Mouse (Mus musculus) neural tube, embryonic 14.5 days (tissue): ENCODE data around the gene Snd1. TPM values are rescaled to one million over a fixed set of nuclear protein-coding genes. Genes with fewer than 3 reads are reported as not detected.

Experiments used
- ATAC-seq: fragments of 200-750 bp; cut with Nextera tagmentation; 2 replicates; pipeline ENCODE4 v1.8.0; 2017; ENCODE audit warnings: low read depth, mild to moderate bottlenecking, moderate TSS enrichment, moderate library complexity
- H3K27ac ChIP-seq: fragments of 300-500 bp; sonication (generic); 2 replicates; pipeline ENCODE4 v1.5.1; 2014; ENCODE audit warnings: low read depth, mild to moderate bottlenecking, control low read depth, low read length, moderate library complexity, mixed read lengths
- H3K27me3 ChIP-seq: fragments of 300-500 bp; sonication (generic); 2 replicates; pipeline ENCODE4 v1.6.1; 2014; ENCODE audit warnings: low read length; ENCODE audit not compliant: control insufficient read depth, insufficient read depth
- H3K36me3 ChIP-seq: fragments of 300-500 bp; sonication (generic); 2 replicates; pipeline ENCODE4 v1.6.1; 2014; ENCODE audit warnings: low read length, mixed read lengths; ENCODE audit not compliant: control insufficient read depth, insufficient read depth
- H3K4me1 ChIP-seq: fragments of 300-500 bp; sonication (generic); 2 replicates; pipeline ENCODE4 v1.6.1; 2014; ENCODE audit warnings: low read length; ENCODE audit not compliant: control insufficient read depth, insufficient read depth
- H3K4me2 ChIP-seq: fragments of 300-500 bp; sonication (generic); 2 replicates; pipeline ENCODE4 v1.6.1; 2014; ENCODE audit warnings: mild to moderate bottlenecking, low read depth, low read length, control low read depth
- H3K4me3 ChIP-seq: fragments of 300-500 bp; sonication (generic); 2 replicates; pipeline ENCODE4 v1.5.1; 2014; ENCODE audit warnings: low read depth, low read length, control low read depth, mixed read lengths
- H3K9ac ChIP-seq: fragments of 300-500 bp; sonication (generic); replicated peaks from 2 replicates; pipeline ENCODE4 v1.6.1; 2014; ENCODE audit warnings: low read depth, mild to moderate bottlenecking, control low read depth, low read length, mixed read lengths
- H3K9me3 ChIP-seq: fragments of 300-500 bp; sonication (generic); 2 replicates; pipeline ENCODE4 v1.6.1; 2016; ENCODE audit warnings: low read length; ENCODE audit not compliant: control insufficient read depth
- WGBS: fragments of 180-500 bp; shearing (Covaris S2); extraction: QIAGEN DNeasy Blood & Tissue Kit; methylation state at CpG from one replicate; pipeline ENCODE4 v1.1.7; 2014; 5-methylcytosine and 5-hydroxymethylcytosine counted together
- polyA plus RNA-seq: library from polyadenylated mRNA; unstranded; fragments of >200 nt; fragmentation: Nextera tagmentation; extraction: Ambion mirVana; gene quantifications from 2 replicates; pipeline ENCODE4 v1.2.1, GENCODE M21; 2014

Gene Snd1
- polyA plus RNA-seq, 1 experiment from 2014 or later: 73.8 TPM

- H3K4me1 ChIP-seq: peaks cover 8% of the 10 kb centered on the region; the same call in 1 of the 2 replicates
- no peak overlapping the region for H3K4me2 ChIP-seq
- no peak overlapping the region for H3K9ac ChIP-seq
- no peak for ATAC-seq
- no peak overlapping the region for H3K4me3 ChIP-seq
- no peaks in the 10 kb centered on the region for H3K9me3 ChIP-seq
- H3K36me3 ChIP-seq: no peaks in the 10 kb centered on the region
- 77% methylated on average over 5 of the region's 5 CpGs for WGBS
- H3K27me3 ChIP-seq: no peaks in the 10 kb centered on the region
- no peak overlapping the region for H3K27ac ChIP-seq
Measured at GRCm38 (mm10) chr6:28588494-28589171, 113.7 kb downstream of the Snd1 start.

DNA sequence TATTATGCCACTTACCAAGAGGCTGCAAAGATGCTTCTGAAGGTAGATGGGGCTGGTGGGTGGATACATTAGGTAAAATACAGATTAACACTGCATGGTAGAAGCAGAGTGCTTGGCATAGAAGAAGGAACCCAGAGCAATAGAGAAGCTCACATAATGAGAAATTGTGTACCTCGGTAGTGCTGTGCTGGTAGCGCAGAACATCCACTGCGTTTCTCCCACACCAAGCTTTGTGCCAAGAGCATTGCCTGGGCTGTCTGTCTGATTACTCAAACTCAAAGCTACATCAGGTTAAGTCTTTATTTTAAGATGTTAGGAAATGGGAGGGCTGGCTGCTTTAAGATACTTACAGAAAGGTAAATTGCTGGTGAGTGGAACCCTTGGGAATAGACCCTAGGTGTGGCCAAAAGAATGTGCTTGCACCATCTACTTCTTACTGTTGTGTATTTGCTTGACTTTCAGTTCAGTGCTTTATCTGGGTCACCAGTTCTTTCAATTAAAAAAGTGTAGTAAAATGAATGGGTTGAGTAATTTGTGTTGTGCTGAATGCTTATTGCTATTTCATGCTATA is 117.5 kb downstream of the Snd1 start:
- Histone ChIP-seq H3K27ac (no peak overlapping the region), H3K9ac (no peak overlapping the region), H3K4me2 (no peak overlapping the region), H3K27me3 (no peaks in the 10 kb centered on the region), H3K36me3 (no peaks in the 10 kb centered on the region), H3K4me1 (peaks cover 8% of the 10 kb centered on the region; the same call in 1 of the 2 replicates), H3K4me3 (no peak overlapping the region), H3K9me3 (no peaks in the 10 kb centered on the region)
- 95% methylated on average over 3 of the region's 3 CpGs for WGBS
- no peak for ATAC-seq

DNA sequence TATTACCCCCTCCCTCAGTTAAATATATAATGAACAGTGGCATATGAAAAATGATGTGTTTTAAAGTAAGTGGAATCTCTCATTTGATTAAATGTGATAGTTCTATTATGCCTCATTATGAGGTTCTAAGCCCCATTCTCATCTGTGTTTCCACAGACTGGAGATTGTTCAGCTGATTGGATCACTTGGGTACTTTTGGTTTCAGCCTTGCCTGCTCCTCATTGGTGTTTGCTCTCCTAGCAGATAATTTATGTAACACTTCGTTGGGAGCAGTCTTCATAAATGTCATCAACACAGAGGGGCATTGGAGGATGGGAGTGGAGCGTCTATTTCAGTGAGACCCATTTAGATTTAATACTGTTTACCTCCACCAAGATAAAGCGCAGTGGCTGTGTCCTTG is 118.8 kb downstream of the Snd1 start:
- no peaks in the 10 kb centered on the region for H3K9me3 ChIP-seq
- no peak overlapping the region for H3K27ac ChIP-seq
- H3K27me3 ChIP-seq: no peaks in the 10 kb centered on the region
- ATAC-seq: no peak
- no peak overlapping the region for H3K4me2 ChIP-seq
- no peak overlapping the region for H3K9ac ChIP-seq
- no peak overlapping the region for H3K4me3 ChIP-seq
- 0 out of 2 replicates have a peak, but pooled peaks cover 3% of the 10 kb centered on the region for H3K4me1 ChIP-seq
- no peaks in the 10 kb centered on the region for H3K36me3 ChIP-seq
- WGBS: 62% methylated on average over 3 of the region's 3 CpGs

GRCm38 (mm10) chr6:28594759-28595158 is 119.8 kb downstream of the Snd1 start:
- Histone ChIP-seq H3K27ac (no peak overlapping the region), H3K4me3 (no peak overlapping the region), H3K4me2 (no peak overlapping the region), H3K9ac (no peak overlapping the region), H3K36me3 (no peaks in the 10 kb centered on the region), H3K4me1 (0 out of 2 replicates have a peak, but pooled peaks cover 3% of the 10 kb centered on the region), H3K27me3 (no peaks in the 10 kb centered on the region), H3K9me3 (no peaks in the 10 kb centered on the region)
- ATAC-seq: no peak
- 90% methylated on average over 4 of the region's 4 CpGs for WGBS

GRCm38 (mm10) chr6:28595231-28595630 is 120.3 kb downstream of the Snd1 start:
- Histone ChIP-seq H3K4me3 (no peak overlapping the region), H3K4me1 (0 out of 2 replicates have a peak, but pooled peaks cover 3% of the 10 kb centered on the region), H3K4me2 (no peak overlapping the region), H3K36me3 (no peaks in the 10 kb centered on the region), H3K27ac (no peak overlapping the region), H3K27me3 (no peaks in the 10 kb centered on the region), H3K9ac (no peak overlapping the region), H3K9me3 (no peaks in the 10 kb centered on the region)
- 86% methylated on average over 1 of the region's 1 CpGs for WGBS
- no peak for ATAC-seq

DNA sequence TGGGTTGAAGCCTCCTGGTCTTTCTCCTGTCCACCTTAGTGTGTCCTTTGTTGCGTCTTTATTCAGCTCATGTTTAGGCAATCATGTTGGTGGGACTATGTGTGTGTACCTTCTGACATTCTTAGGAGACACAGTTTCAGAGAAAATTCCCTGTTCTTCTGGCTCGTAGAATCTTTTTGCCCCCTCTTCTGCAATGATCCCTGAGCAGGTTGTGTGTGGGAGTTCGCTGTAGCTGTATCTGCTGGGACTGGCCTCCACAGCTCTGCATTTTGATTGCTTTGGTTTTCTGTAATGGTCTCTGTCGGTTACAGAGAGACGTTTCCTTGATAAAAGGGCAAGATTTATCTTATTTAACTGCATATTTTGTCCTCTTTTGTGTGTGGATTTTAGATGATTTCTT is 122.3 kb downstream of the Snd1 start:
- Histone ChIP-seq H3K27ac (no peak overlapping the region), H3K9ac (no peak overlapping the region), H3K4me1 (no peaks in the 10 kb centered on the region), H3K4me2 (no peak overlapping the region), H3K4me3 (no peak overlapping the region), H3K27me3 (no peaks in the 10 kb centered on the region), H3K36me3 (no peaks in the 10 kb centered on the region), H3K9me3 (no peaks in the 10 kb centered on the region)
- ATAC-seq: no peak
- WGBS: 94% methylated on average over 5 of the region's 5 CpGs

- 93% methylated on average over 5 of the region's 5 CpGs for WGBS
- Histone ChIP-seq H3K4me3 (no peak overlapping the region), H3K27me3 (no peaks in the 10 kb centered on the region), H3K36me3 (no peaks in the 10 kb centered on the region), H3K27ac (no peak overlapping the region), H3K4me2 (no peak overlapping the region), H3K9ac (no peak overlapping the region), H3K4me1 (no peaks in the 10 kb centered on the region; the same call in 1 of the 2 replicates), H3K9me3 (no peaks in the 10 kb centered on the region)
- ATAC-seq: no peak
Measured at GRCm38 (mm10) chr6:28599120-28599519, 124.2 kb downstream of the Snd1 start.

DNA sequence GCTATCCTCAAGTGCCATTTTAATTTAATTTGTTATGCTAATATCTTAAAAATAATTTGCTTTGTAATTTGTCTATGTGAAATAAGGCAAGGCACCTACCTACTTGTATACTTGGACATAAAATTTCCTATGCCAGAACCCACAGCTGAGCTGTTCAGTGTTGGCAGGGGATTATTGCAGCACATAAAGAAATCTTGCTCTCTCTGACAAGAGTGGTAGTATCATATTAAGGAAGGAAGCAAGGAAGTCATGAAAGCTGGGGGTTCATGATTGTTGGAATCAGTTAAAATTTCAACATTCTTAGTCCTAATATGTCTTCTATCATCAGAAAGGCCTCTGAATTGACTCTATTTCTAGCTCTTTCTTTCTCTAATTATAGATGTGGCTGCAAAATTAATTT is 125.5 kb downstream of the Snd1 start:
- no peak overlapping the region for H3K4me3 ChIP-seq
- H3K36me3 ChIP-seq: no peaks in the 10 kb centered on the region
- H3K4me1 ChIP-seq: no peaks in the 10 kb centered on the region; the same call in 1 of the 2 replicates
- no peak for ATAC-seq
- no peaks in the 10 kb centered on the region for H3K27me3 ChIP-seq
- no peak overlapping the region for H3K4me2 ChIP-seq
- no peaks in the 10 kb centered on the region for H3K9me3 ChIP-seq
- no peak overlapping the region for H3K27ac ChIP-seq
- no peak overlapping the region for H3K9ac ChIP-seq

DNA sequence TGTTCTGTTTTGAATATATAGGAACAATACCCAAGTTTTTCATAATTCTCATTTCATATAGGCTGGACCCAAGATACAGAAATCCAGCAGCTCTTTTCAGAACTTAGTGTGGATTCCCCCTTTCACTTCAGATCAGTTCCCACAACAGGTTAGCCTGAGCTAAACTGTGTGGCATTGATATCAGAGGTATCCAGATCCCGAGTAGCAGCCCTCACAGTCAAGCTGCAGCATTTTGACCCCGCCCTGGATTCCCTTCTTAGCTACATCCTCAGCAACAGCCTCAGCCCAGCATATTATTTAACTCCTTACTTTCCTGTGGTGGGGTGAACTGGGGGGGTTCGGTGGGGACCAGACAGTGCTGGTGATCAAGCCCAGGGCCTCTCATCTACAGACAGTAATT is 128.5 kb downstream of the Snd1 start:
- H3K9me3 ChIP-seq: no peaks in the 10 kb centered on the region
- H3K4me2 ChIP-seq: no peak overlapping the region
- H3K36me3 ChIP-seq: no peaks in the 10 kb centered on the region
- no peaks in the 10 kb centered on the region; the same call in 1 of the 2 replicates for H3K4me1 ChIP-seq
- H3K9ac ChIP-seq: no peak overlapping the region
- ATAC-seq: no peak
- H3K27ac ChIP-seq: no peak overlapping the region
- no peak overlapping the region for H3K4me3 ChIP-seq
- WGBS: 74% methylated on average over 3 of the region's 3 CpGs
- H3K27me3 ChIP-seq: no peaks in the 10 kb centered on the region
